Mouse (Mus musculus) liver, embryonic 11.5 days (tissue): ENCODE measurements around the gene Etfa. TPM values are rescaled to one million over a fixed set of nuclear protein-coding genes. Genes with fewer than 3 reads are reported as not detected.

Source experiments
- ATAC-seq: fragments of 200-750 bp; cut with Nextera tagmentation; replicated peaks from 2 replicates; pipeline ENCODE4 v1.8.0; 2017; ENCODE audit warnings: moderate number of reproducible peaks, mild to moderate bottlenecking, moderate TSS enrichment, moderate library complexity; ENCODE audit not compliant: low FRiP score
- DNase-seq: peaks from one replicate; pipeline ENCODE4 v3.0.0-alpha.2; 2017; ENCODE audit warnings: low spot score
- H3K27ac ChIP-seq: fragments of 300-500 bp; sonication (generic); 2 replicates; pipeline ENCODE4 v1.5.1; 2014; ENCODE audit warnings: mild to moderate bottlenecking, low read depth, low read length, control low read depth
- H3K27me3 ChIP-seq: fragments of 300-500 bp; sonication (generic); replicated peaks from 2 replicates; pipeline ENCODE4 v1.6.1; 2014; ENCODE audit warnings: low read length, mixed read lengths; ENCODE audit not compliant: control insufficient read depth, insufficient read depth
- H3K36me3 ChIP-seq: fragments of 300-500 bp; sonication (generic); 2 replicates; pipeline ENCODE4 v1.6.1; 2014; ENCODE audit warnings: mild to moderate bottlenecking, low read length, moderate library complexity, mixed read lengths; ENCODE audit not compliant: control insufficient read depth, insufficient read depth
- H3K4me1 ChIP-seq: fragments of 300-500 bp; sonication (generic); replicated peaks from 2 replicates; pipeline ENCODE4 v1.6.1; 2014; ENCODE audit warnings: low read length, mixed read lengths; ENCODE audit not compliant: control insufficient read depth, insufficient read depth
- H3K4me2 ChIP-seq: fragments of 300-500 bp; sonication (generic); 2 replicates; pipeline ENCODE4 v1.6.1; 2014; ENCODE audit warnings: mild to moderate bottlenecking, control low read depth, moderate library complexity
- H3K4me3 ChIP-seq: fragments of 300-500 bp; sonication (generic); 2 replicates; pipeline ENCODE4 v1.5.1; 2014; ENCODE audit warnings: low read depth, low read length, control low read depth
- H3K9ac ChIP-seq: fragments of 300-500 bp; sonication (generic); 2 replicates; pipeline ENCODE4 v1.6.1; 2014; ENCODE audit warnings: low read depth, low read length, control low read depth
- H3K9me3 ChIP-seq: fragments of 300-500 bp; sonication (generic); 2 replicates; pipeline ENCODE4 v1.6.1; 2016; ENCODE audit warnings: low read length, inconsistent platforms, mixed read lengths; ENCODE audit not compliant: control insufficient read depth
- WGBS: fragments of 180-500 bp; shearing (Covaris S2); extraction: QIAGEN DNeasy Blood & Tissue Kit; methylation state at CpG from one replicate; pipeline ENCODE4 v1.1.7; 2014; 5-methylcytosine and 5-hydroxymethylcytosine counted together
- polyA plus RNA-seq: library from polyadenylated mRNA; unstranded; fragments of >200 nt; fragmentation: Nextera tagmentation; extraction: Ambion mirVana; gene quantifications from 2 replicates; pipeline ENCODE4 v1.2.1, GENCODE M21; 2014

The Etfa gene
- polyA plus RNA-seq, 1 experiment from 2014 or later, result 195 TPM

- peaks cover 9% of the 10 kb centered on the region; the same call in 1 of the 2 replicates for H3K4me1 ChIP-seq
- H3K4me2 ChIP-seq, result peak within 1 kb of the TSS; percentile 78
- H3K27me3 ChIP-seq, result peaks cover 66% of the 10 kb centered on the region
- ATAC-seq (no peak), DNase-seq (no peak)
- H3K4me3 ChIP-seq, result peak within 1 kb of the TSS; percentile 52; the same call in 1 of the 2 replicates
- no peaks in the 10 kb centered on the region for H3K36me3 ChIP-seq
- 33% methylated on average over 4 of the region's 4 CpGs for WGBS
- no peaks in the 10 kb centered on the region for H3K9me3 ChIP-seq
- H3K27ac ChIP-seq, result no peak within 1 kb of the TSS
- no peak within 1 kb of the TSS for H3K9ac ChIP-seq
Observed at GRCm38 (mm10) chr9:55538377-55538776, 26.3 kb upstream of the Etfa start, which contains the start of gene Isl2. TSS of gene Isl2 (plus strand) at chr9:55538672.

GRCm38 (mm10) chr9:55535907-55536306 is 23.9 kb upstream of the Etfa start:
- H3K4me3 ChIP-seq, result no peak overlapping the region
- ATAC-seq, result no peak
- 23% methylated on average over 3 of the region's 3 CpGs for WGBS
- no peaks in the 10 kb centered on the region for H3K9me3 ChIP-seq
- no peak overlapping the region for H3K9ac ChIP-seq
- no peaks in the 10 kb centered on the region for H3K4me1 ChIP-seq
- no peak for DNase-seq
- H3K36me3 ChIP-seq, result no peaks in the 10 kb centered on the region
- H3K27ac ChIP-seq, result no peak overlapping the region
- H3K27me3 ChIP-seq, result peaks cover 42% of the 10 kb centered on the region
- H3K4me2 ChIP-seq, result no peak overlapping the region

- Histone ChIP-seq H3K9me3 (no peaks in the 10 kb centered on the region), H3K27ac (no peak overlapping the region), H3K4me1 (no peaks in the 10 kb centered on the region), H3K9ac (no peak overlapping the region), H3K4me2 (no peak overlapping the region), H3K4me3 (no peak overlapping the region), H3K27me3 (no peaks in the 10 kb centered on the region), H3K36me3 (no peaks in the 10 kb centered on the region)
- ATAC-seq, result no peak
- DNase-seq, result no peak
- 28% methylated on average over 4 of the region's 4 CpGs for WGBS
Observed at GRCm38 (mm10) chr9:55525716-55526115, 13.7 kb upstream of the Etfa start.

- DNase-seq (peak; percentile 82), ATAC-seq (peak; percentile 78)
- Histone ChIP-seq H3K27me3 (no peaks in the 10 kb centered on the region; the same call in none of the 2 replicates), H3K36me3 (no peaks in the 10 kb centered on the region), H3K27ac (peak overlapping the region; percentile 88), H3K9me3 (no peaks in the 10 kb centered on the region), H3K9ac (peak overlapping the region; percentile 92), H3K4me1 (peaks cover 3% of the 10 kb centered on the region; the same call in 1 of the 2 replicates), H3K4me2 (peak overlapping the region; percentile 72), H3K4me3 (peak overlapping the region; percentile 79)
- under 1% methylated on average over 32 of the region's 32 CpGs for WGBS
Observed at GRCm38 (mm10) chr9:55511521-55511993, 486 bp downstream of the Etfa start.

- Histone ChIP-seq H3K4me1 (peaks cover 3% of the 10 kb centered on the region; the same call in 1 of the 2 replicates), H3K27ac (no peak overlapping the region), H3K9me3 (no peaks in the 10 kb centered on the region), H3K36me3 (no peaks in the 10 kb centered on the region), H3K27me3 (no peaks in the 10 kb centered on the region; the same call in none of the 2 replicates), H3K9ac (no peak overlapping the region), H3K4me3 (peak overlapping the region; percentile 79), H3K4me2 (peak overlapping the region; percentile 72)
- DNase-seq, result no peak
- WGBS, result 81% methylated on average over 10 of the region's 10 CpGs
- ATAC-seq, result no peak
Observed at GRCm38 (mm10) chr9:55510651-55511235, 1.3 kb downstream of the Etfa start.

- Histone ChIP-seq H3K9ac (no peak overlapping the region), H3K27me3 (no peaks in the 10 kb centered on the region; the same call in none of the 2 replicates), H3K27ac (no peak overlapping the region), H3K36me3 (no peaks in the 10 kb centered on the region), H3K9me3 (no peaks in the 10 kb centered on the region), H3K4me2 (no peak overlapping the region), H3K4me3 (no peak overlapping the region), H3K4me1 (peaks cover 3% of the 10 kb centered on the region; the same call in 1 of the 2 replicates)
- ATAC-seq, result no peak
- 74% methylated on average over 1 of the region's 1 CpGs for WGBS
- DNase-seq, result no peak
Observed at GRCm38 (mm10) chr9:55509731-55510130, 2.3 kb downstream of the Etfa start.

- Histone ChIP-seq H3K9me3 (no peaks in the 10 kb centered on the region), H3K27me3 (no peaks in the 10 kb centered on the region; the same call in 1 of the 2 replicates), H3K4me3 (no peak overlapping the region), H3K4me2 (no peak overlapping the region), H3K36me3 (no peaks in the 10 kb centered on the region), H3K9ac (no peak overlapping the region), H3K27ac (no peak overlapping the region), H3K4me1 (peaks cover 3% of the 10 kb centered on the region; the same call in 1 of the 2 replicates)
- no peak for ATAC-seq
- no peak for DNase-seq
- WGBS, result 86% methylated on average over 4 of the region's 4 CpGs
Observed at GRCm38 (mm10) chr9:55508701-55509100, 3.3 kb downstream of the Etfa start.

GRCm38 (mm10) chr9:55507922-55508321 is 4.1 kb downstream of the Etfa start:
- DNase-seq (no peak), ATAC-seq (no peak)
- H3K4me1 ChIP-seq, result peaks cover 3% of the 10 kb centered on the region; the same call in 1 of the 2 replicates
- H3K27ac ChIP-seq, result no peak overlapping the region
- WGBS, result 82% methylated on average over 3 of the region's 3 CpGs
- H3K4me2 ChIP-seq, result no peak overlapping the region
- no peak overlapping the region for H3K4me3 ChIP-seq
- H3K27me3 ChIP-seq, result no peaks in the 10 kb centered on the region
- H3K9me3 ChIP-seq, result no peaks in the 10 kb centered on the region
- no peaks in the 10 kb centered on the region for H3K36me3 ChIP-seq
- H3K9ac ChIP-seq, result no peak overlapping the region

GRCm38 (mm10) chr9:55482116-55482515 is 29.9 kb downstream of the Etfa start:
- Histone ChIP-seq H3K9me3 (no peaks in the 10 kb centered on the region), H3K4me2 (no peak overlapping the region), H3K27me3 (no peaks in the 10 kb centered on the region), H3K9ac (no peak overlapping the region), H3K4me3 (no peak overlapping the region), H3K27ac (no peak overlapping the region), H3K4me1 (no peaks in the 10 kb centered on the region), H3K36me3 (peaks cover 4% of the 10 kb centered on the region; the same call in 1 of the 2 replicates)
- ATAC-seq, result no peak
- WGBS, result 79% methylated on average over 2 of the region's 2 CpGs
- DNase-seq, result no peak
